ENCODE assay signal across 8 mouse cellular contexts in the genomic region with DNA sequence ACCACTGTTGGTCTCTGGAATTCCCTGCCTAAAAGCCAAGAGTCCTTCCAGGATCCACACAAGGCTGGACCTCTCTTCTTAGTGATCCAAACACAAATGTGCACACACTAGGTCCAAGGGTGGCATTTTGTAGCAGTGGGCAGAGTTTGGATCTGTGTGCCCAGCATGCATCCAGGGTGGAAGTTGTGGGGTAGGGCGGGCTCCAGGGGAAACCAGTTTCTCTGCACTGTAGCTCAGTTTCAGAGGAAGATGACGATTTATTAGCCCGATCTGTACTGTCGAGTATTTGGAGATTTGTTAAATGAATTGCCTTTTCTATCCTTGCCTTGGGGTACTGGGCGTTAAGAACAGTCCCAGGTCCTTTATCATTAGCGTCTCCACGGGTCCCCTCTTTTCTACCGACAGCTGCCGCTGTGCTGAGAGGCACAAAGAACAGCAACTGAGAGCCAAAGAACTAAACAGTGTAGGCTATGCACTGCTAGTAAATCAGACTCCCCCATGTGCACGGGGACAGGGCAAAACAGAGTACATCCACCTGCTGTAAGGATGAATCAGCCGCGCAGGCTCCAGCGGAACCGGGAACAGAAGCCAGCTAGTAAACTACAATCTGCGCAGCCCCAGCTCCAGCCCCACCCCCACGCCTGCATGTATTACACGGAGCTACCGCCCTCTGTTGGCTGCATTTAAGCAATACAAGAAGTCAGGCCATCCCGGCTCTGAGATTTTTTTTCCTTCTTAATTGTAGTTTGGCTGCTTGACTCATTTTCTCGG. TPM values are rescaled to one million over a fixed set of nuclear protein-coding genes. Genes with fewer than 3 reads are reported as not detected.
DNase-seq lines count a peak whose midpoint lies in the region; ATAC-seq lines count a peak whose summit lies in the region.

No protein-coding gene starts in this region.

- no peak overlapping the region for H3K9ac ChIP-seq in hindbrain, embryonic 15.5 days

- peaks cover 31% of the 10 kb centered on the region for H3K4me1 ChIP-seq in hindbrain, embryonic 15.5 days (replicated peaks)

- peak overlapping the region; percentile 65 for H3K27ac ChIP-seq in hindbrain, embryonic 15.5 days (replicated peaks)

- H3K4me3 ChIP-seq in hindbrain, embryonic 15.5 days: peak overlapping the region; percentile 25

- ATAC-seq in hindbrain, embryonic 15.5 days (ENCODE audit: low FRiP score, low read depth): peak; percentile 87

- no peaks in the 10 kb centered on the region for H3K9me3 ChIP-seq in hindbrain, embryonic 15.5 days

- 6% methylated on average over 20 of the region's 20 CpGs for WGBS in hindbrain, embryonic 15.5 days

- peaks cover 18% of the 10 kb centered on the region for H3K36me3 ChIP-seq in hindbrain, embryonic 15.5 days

- peak; percentile 60 for DNase-seq in T-cell, adult 2 months (ENCODE audit: low spot score)
- DNase-seq in cerebellum, postnatal 36 days: peak; percentile 95 to 96
- DNase-seq in frontal cortex, postnatal 36 days (ENCODE audit: low spot score in 2 of 2): peak; percentile 90 to 94
- DNase-seq in left cerebral cortex, adult 11 months (ENCODE audit: low spot score): peak; percentile 86
- peak; percentile 96 for DNase-seq in lung, postnatal 36 days
- peak; percentile 90 for DNase-seq in retina, postnatal 1 day
- peak; percentile 63 for DNase-seq in urinary bladder, adult 2 months (ENCODE audit: low spot score)

- H3K4me2 ChIP-seq in hindbrain, embryonic 15.5 days: peak overlapping the region; percentile 49

- H3K27me3 ChIP-seq in hindbrain, embryonic 15.5 days: no peaks in the 10 kb centered on the region

RNA-seq across cellular contexts. Expression of a gene that starts 39.7 kb away (rescaled TPM):
- 138 and 157 TPM in 2 replicates for polyA plus RNA-seq in hindbrain, embryonic 15.5 days (2015; fragmentation: Nextera tagmentation; extraction: Ambion mirVana)
- 51.9 and 59.3 TPM in 2 replicates for polyA plus RNA-seq in urinary bladder, adult 2 months (2012; rRNA removed)

Comparison
In these comparisons a context has a peak if more than half of its experiments do, and no peak if none do; other contexts are left out.
1. Peak in every context shown above with its lines: DNase-seq, ATAC-seq, H3K4me3 ChIP-seq and H3K27ac ChIP-seq.